Mouse (Mus musculus): Measurements from ENCODE around the gene Fam209. TPM values are rescaled to one million over a fixed set of nuclear protein-coding genes. Genes with fewer than 3 reads are reported as not detected.

The Fam209 gene
- total RNA-seq, 2 experiments from 2014 or later, result not detected

DNA sequence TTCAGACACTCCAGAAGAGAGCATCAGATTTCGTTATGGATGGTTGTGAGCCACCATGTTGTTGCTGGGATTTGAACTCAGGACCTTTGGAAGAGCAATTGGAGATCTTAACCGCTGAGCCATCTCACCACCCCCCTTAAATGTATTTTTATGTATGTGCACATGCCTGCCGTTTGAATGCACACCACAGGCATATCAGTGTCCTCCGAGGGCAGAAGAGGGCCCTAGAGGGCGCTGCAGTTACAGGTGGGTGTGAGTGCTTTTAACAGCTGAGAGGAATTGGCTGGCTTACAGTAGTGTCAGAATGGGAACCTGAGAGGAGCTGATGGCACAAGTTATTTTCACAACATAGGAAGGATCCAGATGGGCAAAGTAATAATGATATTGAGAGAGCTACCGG, 2.6 kb downstream of the Fam209 start:
- intact Hi-C loops (cut with DNase I), result loop anchor here (5.0 to 10.0 kb wide), 2 partner anchors 300 to 522 kb away; no protein-coding TSS in a partner anchor
- no peak for DNase-seq (ENCODE audit: low spot score in 2 of 2)

DNA sequence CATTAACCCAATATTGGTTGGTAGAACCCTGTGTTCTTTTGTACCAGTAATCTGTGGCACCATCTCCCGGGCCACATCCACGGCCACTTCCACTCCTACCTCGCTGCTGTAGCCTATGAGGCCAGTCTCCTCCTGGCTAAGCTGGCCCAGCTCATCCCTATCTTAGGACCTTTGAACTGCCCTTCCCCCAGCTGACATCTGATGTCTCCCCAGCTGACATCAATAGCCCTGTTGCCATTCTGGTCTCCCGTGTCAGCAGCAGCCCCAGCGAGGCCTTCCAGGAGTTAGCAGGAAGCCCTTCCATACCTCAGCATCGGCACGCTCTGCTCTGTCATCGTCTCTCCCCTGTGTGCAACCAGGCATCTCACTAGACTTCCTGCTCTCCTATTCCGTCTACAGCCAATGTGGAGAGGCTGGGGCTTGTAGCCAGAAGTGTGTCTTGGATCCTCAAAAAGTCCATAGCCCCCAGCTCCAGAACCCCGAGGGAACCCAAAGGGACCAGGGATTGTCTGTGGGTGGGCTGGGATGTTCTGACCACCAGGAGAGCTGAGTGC, 4.5 kb downstream of the Fam209 start:
- no peak for DNase-seq (ENCODE audit: low spot score in 2 of 2)
- intact Hi-C loops (cut with DNase I), result loop anchor here (2.0 to 10.0 kb wide), 3 partner anchors 298 to 521 kb away; no protein-coding TSS in a partner anchor

- no peak for DNase-seq (ENCODE audit: low spot score in 2 of 2)
- intact Hi-C loops (cut with DNase I), result loop anchor here (2.0 to 10.0 kb wide), 3 partner anchors 297 to 520 kb away; no protein-coding TSS in a partner anchor
Measured at GRCm38 (mm10) chr2:172477350-172477749, 5.0 kb downstream of the Fam209 start.

DNA sequence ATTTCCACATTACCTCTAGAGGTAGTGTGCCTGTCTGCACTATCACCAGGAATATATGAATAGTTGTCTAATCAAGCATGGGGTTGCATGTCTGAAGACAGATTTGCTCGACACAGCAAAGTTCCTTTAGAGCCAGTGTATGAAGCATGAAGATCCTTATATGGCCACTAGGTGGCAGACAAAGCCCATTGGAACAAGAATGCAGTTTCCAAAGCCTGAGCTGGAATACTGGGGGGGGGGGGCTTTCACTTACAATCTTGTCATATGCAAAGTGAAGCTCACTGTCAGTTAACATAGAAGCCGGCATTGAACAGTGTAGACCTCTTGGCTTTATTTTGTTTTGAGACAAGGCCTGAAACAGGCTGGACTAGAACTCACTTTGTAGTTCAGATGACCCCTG, 5.5 kb downstream of the Fam209 start:
- intact Hi-C loops (cut with DNase I), result loop anchor here (2.0 to 10.0 kb wide), 3 partner anchors 297 to 519 kb away; no protein-coding TSS in a partner anchor
- peak in 1 of 2 experiments; percentile 34 for DNase-seq (ENCODE audit: low spot score in 2 of 2)

GRCm38 (mm10) chr2:172480296-172480695, 8.0 kb downstream of the Fam209 start:
- intact Hi-C loops (cut with DNase I), result loop anchor here (10.0 kb wide), 1 partner anchor 605 kb away; no protein-coding TSS in a partner anchor

GRCm38 (mm10) chr2:172481654-172482385, 9.5 kb downstream of the Fam209 start:
- no peak for DNase-seq (ENCODE audit: low spot score in 2 of 2)
- intact Hi-C loops (cut with DNase I), result loop anchor here (10.0 kb wide), 1 partner anchor 603 kb away; no protein-coding TSS in a partner anchor

More at GRCm38 (mm10) chr2:172480296-172480695, 8.0 kb downstream of the Fam209 start:
- no peak for DNase-seq (ENCODE audit: low spot score in 2 of 2)

GRCm38 (mm10) chr2:172483766-172484413, 11.6 kb downstream of the Fam209 start:
- intact Hi-C loops (cut with DNase I), result loop anchor here (10.0 kb wide), 1 partner anchor 601 kb away; no protein-coding TSS in a partner anchor
- no peak for DNase-seq (ENCODE audit: low spot score in 2 of 2)

GRCm38 (mm10) chr2:172484696-172485370, 12.5 kb downstream of the Fam209 start:
- DNase-seq (ENCODE audit: low spot score in 2 of 2), result no peak
- intact Hi-C loops (cut with DNase I), result loop anchor here (10.0 kb wide), 1 partner anchor 600 kb away; no protein-coding TSS in a partner anchor

- DNase-seq (ENCODE audit: low spot score in 2 of 2), result no peak
- intact Hi-C loops (cut with DNase I), result no loop called here
Measured at GRCm38 (mm10) chr2:172496736-172497345, 24.5 kb downstream of the Fam209 start.

DNA sequence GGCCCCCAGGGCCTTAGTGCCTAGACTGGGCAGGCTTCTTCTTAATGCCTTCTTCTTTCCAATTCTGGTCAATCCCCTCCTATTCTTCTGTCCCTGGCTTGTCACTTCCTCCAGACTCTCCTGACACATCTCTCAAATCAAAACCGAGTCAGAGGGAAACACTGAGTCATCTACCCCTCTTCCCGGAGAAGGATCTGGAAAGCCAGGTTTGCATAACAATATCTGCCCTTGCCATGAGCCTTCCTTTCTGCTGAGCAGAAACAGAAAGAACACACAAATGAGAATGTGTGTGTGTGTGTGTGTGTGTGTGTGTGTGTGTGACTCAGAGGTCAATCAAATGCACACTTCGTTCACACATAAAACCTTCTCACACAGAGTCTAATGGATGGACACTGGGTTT, 26.5 kb downstream of the Fam209 start:
- intact Hi-C loops (cut with DNase I), result no loop called here
- no peak for DNase-seq (ENCODE audit: low spot score in 2 of 2)

DNA sequence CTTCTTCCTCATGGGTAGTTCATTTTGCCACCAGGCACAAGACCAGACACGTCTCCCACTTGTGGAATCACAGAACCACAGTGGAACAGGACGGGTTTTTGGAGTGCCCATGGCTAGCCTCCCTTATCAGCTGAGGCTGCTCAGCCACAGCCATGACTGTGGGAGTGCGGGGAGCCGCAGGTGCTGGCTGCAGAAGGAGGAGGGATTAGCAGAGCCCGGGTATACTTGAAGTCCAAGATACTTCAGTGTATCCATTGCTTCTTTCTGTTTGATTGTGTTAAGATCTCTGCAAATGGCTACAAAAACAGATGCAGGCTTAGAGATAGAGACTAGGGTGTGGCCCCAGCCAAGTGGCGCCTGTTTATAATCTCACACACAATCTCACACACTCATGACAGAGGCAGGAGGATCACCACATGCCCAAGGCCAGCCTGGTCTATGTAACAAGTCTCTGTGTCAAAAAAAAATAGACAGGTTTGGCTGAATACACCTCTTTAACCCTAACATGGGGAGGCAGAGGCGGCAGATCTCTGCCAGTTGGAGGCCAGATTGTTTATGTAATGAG, 28.5 kb downstream of the Fam209 start:
- no peak for DNase-seq (ENCODE audit: low spot score in 2 of 2)
- intact Hi-C loops (cut with DNase I), result no loop called here

DNA sequence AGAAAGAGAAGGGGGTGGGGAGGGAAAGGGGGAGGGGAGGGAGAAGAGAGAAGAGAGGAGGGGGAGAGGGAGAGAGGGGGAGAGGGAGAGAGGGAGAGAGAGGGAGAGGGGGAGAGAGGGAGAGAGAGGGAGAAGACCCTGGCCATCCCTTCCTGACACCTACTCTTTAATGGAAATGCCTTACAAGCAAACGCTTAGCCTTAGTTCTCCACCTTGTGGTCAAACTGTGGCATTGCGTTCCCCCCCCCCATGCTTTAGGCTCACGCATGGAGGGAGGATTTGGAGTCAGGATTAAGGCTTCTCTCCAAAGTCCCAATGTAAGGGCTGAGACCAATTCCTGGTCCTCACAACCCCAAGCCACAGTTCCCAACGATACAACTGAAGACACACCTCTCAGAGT, 29.0 kb downstream of the Fam209 start:
- no peak for DNase-seq (ENCODE audit: low spot score in 2 of 2)
- intact Hi-C loops (cut with DNase I), result no loop called here

DNA sequence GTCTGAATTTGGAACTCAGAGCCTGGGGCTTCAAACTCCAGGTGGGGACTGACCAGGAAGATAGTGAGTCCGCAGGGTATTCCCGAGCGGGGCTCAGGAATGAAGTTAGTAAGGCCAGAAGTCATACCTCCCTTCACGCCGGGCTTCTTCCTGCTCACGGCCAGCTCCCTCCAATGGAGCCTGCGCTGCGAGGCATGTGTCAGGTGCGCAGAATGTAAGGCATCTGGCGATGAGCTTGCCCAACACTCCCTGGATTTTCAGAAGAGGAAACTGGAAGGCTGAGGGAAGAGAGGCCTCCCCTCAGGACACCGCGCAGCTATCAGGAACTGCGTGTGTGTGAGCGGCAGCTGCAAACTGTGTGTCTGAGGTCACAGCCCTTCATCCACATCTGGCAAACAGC, 29.8 kb downstream of the Fam209 start:
- intact Hi-C loops (cut with DNase I), result no loop called here
- DNase-seq (ENCODE audit: low spot score in 2 of 2), result no peak

- intact Hi-C loops (cut with DNase I), result no loop called here
- no peak for DNase-seq (ENCODE audit: low spot score in 2 of 2)
Measured at GRCm38 (mm10) chr2:172506121-172506520, 33.8 kb downstream of the Fam209 start.

GRCm38 (mm10) chr2:172510056-172510712, 37.9 kb downstream of the Fam209 start:
- intact Hi-C loops (cut with DNase I), result loop anchor here (5.0 kb wide), 1 partner anchor 107 kb away; no protein-coding TSS in a partner anchor
- no peak for DNase-seq (ENCODE audit: low spot score in 2 of 2)

DNA sequence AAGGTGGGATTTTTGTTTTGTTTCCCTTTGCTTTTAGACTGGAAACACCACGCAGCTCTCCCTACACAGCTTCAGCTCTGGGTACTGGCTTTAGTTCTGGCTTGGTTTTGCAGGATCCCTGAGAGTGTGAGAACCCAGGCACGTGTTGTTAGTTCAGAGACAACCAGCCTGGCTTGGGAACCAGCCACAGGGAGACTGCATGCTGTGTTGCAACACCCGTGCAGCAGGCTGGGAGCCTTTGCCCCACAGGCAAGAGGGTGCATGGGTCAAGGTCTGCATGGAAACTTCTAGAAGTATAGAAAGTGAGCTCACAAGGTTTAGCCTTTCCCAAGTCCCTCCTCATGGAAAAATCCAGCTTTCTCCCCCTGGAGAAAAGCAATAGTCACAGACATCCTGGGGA, 38.6 kb downstream of the Fam209 start:
- no peak for DNase-seq (ENCODE audit: low spot score in 2 of 2)
- intact Hi-C loops (cut with DNase I), result loop anchor here (5.0 kb wide), 1 partner anchor 106 kb away; no protein-coding TSS in a partner anchor

DNA sequence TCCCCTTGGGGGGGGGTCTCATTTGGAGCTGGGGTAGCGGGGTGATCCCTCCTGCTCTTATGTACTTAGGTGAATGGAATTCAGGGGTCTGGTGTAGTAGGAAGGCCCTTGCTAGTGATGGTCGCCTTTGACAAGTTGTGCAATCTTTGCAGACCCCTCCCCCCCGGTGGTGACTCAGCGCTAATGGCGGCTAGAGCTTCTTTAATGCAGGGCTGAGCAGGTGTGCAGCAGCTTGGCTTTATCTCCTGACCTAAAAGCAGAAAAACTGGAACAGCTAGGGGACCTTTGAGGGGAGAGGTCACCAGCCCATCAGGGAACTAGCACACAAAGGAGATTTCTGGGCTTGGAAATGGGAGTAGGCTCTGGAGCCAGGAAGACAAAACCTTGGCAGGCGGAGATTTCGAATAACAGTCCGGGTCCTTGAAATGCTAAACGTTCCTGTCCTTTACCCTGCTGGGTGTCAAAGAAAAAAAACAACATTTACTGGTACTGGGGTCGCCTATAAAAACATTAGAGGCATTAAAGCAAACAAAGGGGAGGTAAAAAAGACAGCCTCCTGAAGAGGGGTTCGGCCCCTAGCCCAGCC, 44.2 kb downstream of the Fam209 start:
- intact Hi-C loops (cut with DNase I), result no loop called here

More for the DNA sequence above, 44.2 kb downstream of the Fam209 start:
- DNase-seq (ENCODE audit: low spot score in 2 of 2), result no peak

Data from left cerebral cortex, postnatal 36 days (tissue).